Comparison of ENCODE assay signal across 12 mouse cellular contexts in the genomic region with DNA sequence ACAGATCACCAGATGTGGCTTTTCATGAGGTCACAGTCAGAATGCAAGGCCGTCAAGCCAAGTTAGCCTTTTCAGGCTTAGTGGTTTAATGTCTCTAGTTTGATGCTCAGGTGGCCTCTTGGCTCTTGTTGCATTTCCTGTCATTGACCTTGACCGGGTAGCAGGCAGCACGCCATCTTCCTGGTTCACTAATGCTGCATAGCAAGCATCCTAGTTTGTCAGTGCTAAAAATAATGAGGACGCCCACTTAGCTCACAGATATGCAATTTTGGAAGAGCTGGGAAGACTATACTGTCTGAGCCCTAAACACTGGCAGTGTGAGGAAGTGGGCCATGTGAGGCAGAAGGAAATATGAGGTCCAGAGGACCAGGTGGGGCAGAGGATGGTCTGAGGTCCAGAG.
DNase-seq lines count a peak whose midpoint lies in the region; ATAC-seq and TF ChIP-seq lines count a peak whose summit lies in the region.
"Had no signal": no experiment of that assay in that cellular context is flagged by ENCODE, and none has a peak within 500 bp of the region (broad histone marks: within the 10 kb centered on the region; RNA-seq: fewer than 3 reads in every experiment).

No protein-coding gene starts in this region.

- H3K36me3 ChIP-seq in heart, postnatal 0 days (replicated peaks; ENCODE audit: control insufficient read depth, insufficient read depth, low read length), result no peaks in the 10 kb centered on the region
- H3K36me3 ChIP-seq in forebrain, embryonic 14.5 days (ENCODE audit: control insufficient read depth, insufficient read depth, low read length), result no peaks in the 10 kb centered on the region
- H3K36me3 ChIP-seq: embryonic facial prominence, embryonic 13.5 days; forebrain, embryonic 15.5 days; intestine, embryonic 15.5 days; liver, embryonic 15.5 days had no signal

- TF ChIP-seq CTCF in layer of hippocampus, adult 2 months (conservative IDR thresholded peaks at IDR 0.05), result no peak
- no peak for TF ChIP-seq CTCF in heart, postnatal 0 days (IDR thresholded peaks at IDR 0.05; ENCODE audit: low read depth)

- no peak overlapping the region for H3K9ac ChIP-seq in heart, postnatal 0 days (replicated peaks; ENCODE audit: low read depth, low read length)
- no peak overlapping the region for H3K9ac ChIP-seq in forebrain, embryonic 14.5 days (ENCODE audit: low read length)
- H3K9ac ChIP-seq: embryonic facial prominence, embryonic 13.5 days; forebrain, embryonic 15.5 days; intestine, embryonic 15.5 days; liver, embryonic 15.5 days had no signal

- peak; percentile 74 for ATAC-seq in heart, postnatal 0 days (ENCODE audit: insufficient read depth, low read depth)
- no peak for ATAC-seq in forebrain, embryonic 14.5 days
- ATAC-seq: forebrain, embryonic 15.5 days; intestine, embryonic 15.5 days had no signal

- 21% methylated on average over 4 of the region's 4 CpGs for WGBS in heart, postnatal 0 days
- 90% methylated on average over 4 of the region's 4 CpGs for WGBS in forebrain, embryonic 14.5 days

- no peak overlapping the region for H3K4me3 ChIP-seq in layer of hippocampus, adult 2 months
- H3K4me3 ChIP-seq in heart, postnatal 0 days (ENCODE audit: low read depth, low read length), result no peak overlapping the region
- H3K4me3 ChIP-seq in forebrain, embryonic 14.5 days (ENCODE audit: low read depth, low read length), result no peak overlapping the region
- H3K4me3 ChIP-seq: embryonic facial prominence, embryonic 13.5 days; forebrain, embryonic 15.5 days; intestine, embryonic 15.5 days; liver, embryonic 15.5 days had no signal

- no peak for TF ChIP-seq EP300 in heart, postnatal 0 days (IDR thresholded peaks at IDR 0.05; ENCODE audit: low read depth)

- no peaks in the 10 kb centered on the region for H3K9me3 ChIP-seq in heart, postnatal 0 days (replicated peaks; ENCODE audit: control insufficient read depth, low read length)
- no peaks in the 10 kb centered on the region for H3K9me3 ChIP-seq in forebrain, embryonic 14.5 days (replicated peaks; ENCODE audit: control insufficient read depth, low read length)
- H3K9me3 ChIP-seq: embryonic facial prominence, embryonic 13.5 days; forebrain, embryonic 15.5 days; intestine, embryonic 15.5 days; liver, embryonic 15.5 days had no signal

- H3K27me3 ChIP-seq in heart, postnatal 0 days (ENCODE audit: control insufficient read depth, insufficient read depth, low read length), result no peaks in the 10 kb centered on the region
- no peaks in the 10 kb centered on the region for H3K27me3 ChIP-seq in forebrain, embryonic 14.5 days (replicated peaks; ENCODE audit: control insufficient read depth, insufficient read depth, low read length)
- H3K27me3 ChIP-seq: embryonic facial prominence, embryonic 13.5 days; forebrain, embryonic 15.5 days; intestine, embryonic 15.5 days; liver, embryonic 15.5 days had no signal

- peak; percentile 16 to 18 for DNase-seq in layer of hippocampus, adult 2 months (ENCODE audit: low spot score in 2 of 2)
- no peak for DNase-seq in layer of hippocampus, adult 11-12 months (ENCODE audit: low spot score)
- DNase-seq in heart, adult 8-10 months (ENCODE audit: low spot score), result peak; percentile 63
- peak; percentile 59 for DNase-seq in heart, postnatal 0 days (ENCODE audit: low spot score)
- peak; percentile 53 to 55 for DNase-seq in left cerebral cortex, postnatal 14 days (ENCODE audit: low spot score in 2 of 2)
- no peak for DNase-seq in cerebellum, adult 9-10 months
- no peak for DNase-seq in forebrain, embryonic 14.5 days (ENCODE audit: low spot score)
- DNase-seq: cerebellum, postnatal 14 days had no signal

- no peak overlapping the region for H3K4me2 ChIP-seq in heart, postnatal 0 days (ENCODE audit: low read depth, low read length)
- H3K4me2 ChIP-seq in forebrain, embryonic 14.5 days (ENCODE audit: low read length), result no peak overlapping the region
- H3K4me2 ChIP-seq: embryonic facial prominence, embryonic 13.5 days; forebrain, embryonic 15.5 days; intestine, embryonic 15.5 days; liver, embryonic 15.5 days had no signal

- peaks cover 48% of the 10 kb centered on the region for H3K4me1 ChIP-seq in heart, postnatal 0 days (ENCODE audit: control insufficient read depth, insufficient read depth)
- H3K4me1 ChIP-seq in forebrain, embryonic 14.5 days (ENCODE audit: control insufficient read depth, insufficient read depth, low read length), result peaks cover 7% of the 10 kb centered on the region
- H3K4me1 ChIP-seq: liver, embryonic 15.5 days had no signal

- intact Hi-C loops in left cerebral cortex, postnatal 14 days (cut with DNase I), result no loop called here

- peak overlapping the region; percentile 21; the same call in 1 of the 2 replicates for H3K27ac ChIP-seq in layer of hippocampus, adult 2 months
- H3K27ac ChIP-seq in heart, postnatal 0 days (ENCODE audit: low read depth), result peak overlapping the region; percentile 79
- H3K27ac ChIP-seq in forebrain, embryonic 14.5 days (ENCODE audit: low read depth, low read length), result no peak overlapping the region
- H3K27ac ChIP-seq: embryonic facial prominence, embryonic 13.5 days; forebrain, embryonic 15.5 days; intestine, embryonic 15.5 days; liver, embryonic 15.5 days had no signal

Comparison
In these comparisons a context has a peak if more than half of its experiments do, and no peak if none do; other contexts are left out.
1. DNase-seq: peak in layer of hippocampus, adult 2 months (2 of 2), heart, adult 8-10 months (single experiment), heart, postnatal 0 days (single experiment) and left cerebral cortex, postnatal 14 days (2 of 2); none in layer of hippocampus, adult 11-12 months (single experiment), cerebellum, adult 9-10 months (single experiment) and forebrain, embryonic 14.5 days (single experiment).